Mouse (Mus musculus) hindbrain, embryonic 14.5 days (tissue): Measurements from ENCODE around the gene Sertad4. TPM values are rescaled to one million over a fixed set of nuclear protein-coding genes. Genes with fewer than 3 reads are reported as not detected.

ENCODE experiments used
- ATAC-seq: fragments of 200-750 bp; cut with Nextera tagmentation; 2 replicates; pipeline ENCODE4 v1.8.0; 2017; ENCODE audit warnings: moderate number of reproducible peaks, mild to moderate bottlenecking, moderate TSS enrichment, moderate library complexity; ENCODE audit not compliant: low FRiP score
- DNase-seq: peaks from one replicate; pipeline ENCODE4 v3.0.0-alpha.2; 2015; ENCODE audit warnings: low spot score
- H3K27ac ChIP-seq: fragments of 300-500 bp; sonication (generic); 2 replicates; pipeline ENCODE4 v1.5.1; 2014; ENCODE audit warnings: mild to moderate bottlenecking, moderate library complexity
- H3K27me3 ChIP-seq: fragments of 300-500 bp; sonication (generic); 2 replicates; pipeline ENCODE4 v1.6.1; 2014; ENCODE audit warnings: mild to moderate bottlenecking, low read length, mixed read lengths; ENCODE audit not compliant: control insufficient read depth, insufficient read depth
- H3K36me3 ChIP-seq: fragments of 300-500 bp; sonication (generic); replicated peaks from 2 replicates; pipeline ENCODE4 v1.6.1; 2014; ENCODE audit not compliant: control insufficient read depth, insufficient read depth
- H3K4me1 ChIP-seq: fragments of 300-500 bp; sonication (generic); replicated peaks from 2 replicates; pipeline ENCODE4 v1.6.1; 2014; ENCODE audit warnings: antibody characterized with exemption, low read length, mixed read lengths; ENCODE audit not compliant: control insufficient read depth, insufficient read depth
- H3K4me2 ChIP-seq: fragments of 300-500 bp; sonication (generic); replicated peaks from 2 replicates; pipeline ENCODE4 v1.6.1; 2014; ENCODE audit warnings: mild to moderate bottlenecking, moderate library complexity
- H3K4me3 ChIP-seq: fragments of 300-500 bp; sonication (generic); replicated peaks from 2 replicates; pipeline ENCODE4 v1.5.1; 2014; ENCODE audit warnings: mild to moderate bottlenecking, low read length
- H3K9ac ChIP-seq: fragments of 300-500 bp; sonication (generic); 2 replicates; pipeline ENCODE4 v1.6.1; 2014
- H3K9me3 ChIP-seq: fragments of 300-500 bp; sonication (generic); 2 replicates; pipeline ENCODE4 v1.6.1; 2016; ENCODE audit warnings: low read length; ENCODE audit not compliant: control insufficient read depth
- WGBS: fragments of 180-500 bp; shearing (Covaris S2); extraction: QIAGEN DNeasy Blood & Tissue Kit; methylation state at CpG from one replicate; pipeline ENCODE4 v1.1.7; 2014; 5-methylcytosine and 5-hydroxymethylcytosine counted together
- polyA plus RNA-seq: library from polyadenylated mRNA; unstranded; fragments of >200 nt; fragmentation: Nextera tagmentation; extraction: Ambion mirVana; gene quantifications from 2 replicates; pipeline ENCODE4 v1.2.1, GENCODE M21; 2014

Sertad4 gene
- polyA plus RNA-seq, 1 experiment from 2014 or later, result 21.6 TPM

- Histone ChIP-seq H3K27me3 (no peaks in the 10 kb centered on the region), H3K36me3 (no peaks in the 10 kb centered on the region), H3K27ac (no peak overlapping the region), H3K4me3 (no peak overlapping the region), H3K9ac (no peak overlapping the region), H3K4me2 (no peak overlapping the region), H3K4me1 (peaks cover 18% of the 10 kb centered on the region), H3K9me3 (no peaks in the 10 kb centered on the region)
- 27% methylated on average over 9 of the region's 9 CpGs for WGBS
- no peak for ATAC-seq
- DNase-seq, result no peak
Measured at GRCm38 (mm10) chr1:192825746-192826145, 29.8 kb downstream of the Sertad4 start.

- peak overlapping the region; percentile 61 for H3K27ac ChIP-seq
- peaks cover 12% of the 10 kb centered on the region for H3K4me1 ChIP-seq
- H3K27me3 ChIP-seq, result no peaks in the 10 kb centered on the region
- ATAC-seq, result peak; percentile 75; the same call in 1 of the 2 replicates
- H3K4me3 ChIP-seq, result no peak overlapping the region
- H3K36me3 ChIP-seq, result no peaks in the 10 kb centered on the region
- 19% methylated on average over 13 of the region's 13 CpGs for WGBS
- H3K4me2 ChIP-seq, result no peak overlapping the region
- H3K9me3 ChIP-seq, result no peaks in the 10 kb centered on the region
- DNase-seq, result peak; percentile 39
- H3K9ac ChIP-seq, result no peak overlapping the region
Measured at GRCm38 (mm10) chr1:192822652-192823525, 32.7 kb downstream of the Sertad4 start.

GRCm38 (mm10) chr1:192822309-192822651 lies 33.3 kb downstream of the Sertad4 start:
- no peaks in the 10 kb centered on the region for H3K9me3 ChIP-seq
- no peaks in the 10 kb centered on the region for H3K27me3 ChIP-seq
- ATAC-seq (no peak), DNase-seq (no peak)
- H3K4me1 ChIP-seq, result peaks cover 12% of the 10 kb centered on the region
- no peak overlapping the region for H3K9ac ChIP-seq
- no peak overlapping the region for H3K4me2 ChIP-seq
- no peak overlapping the region for H3K4me3 ChIP-seq
- WGBS, result 69% methylated on average over 1 of the region's 1 CpGs
- H3K27ac ChIP-seq, result peak overlapping the region; percentile 61; the same call in 1 of the 2 replicates
- no peaks in the 10 kb centered on the region for H3K36me3 ChIP-seq

- Histone ChIP-seq H3K4me2 (no peak overlapping the region), H3K27me3 (no peaks in the 10 kb centered on the region), H3K4me1 (peaks cover 12% of the 10 kb centered on the region), H3K36me3 (no peaks in the 10 kb centered on the region), H3K9ac (no peak overlapping the region), H3K9me3 (no peaks in the 10 kb centered on the region), H3K27ac (no peak overlapping the region), H3K4me3 (no peak overlapping the region)
- 91% methylated on average over 5 of the region's 5 CpGs for WGBS
- ATAC-seq (no peak), DNase-seq (no peak)
Measured at GRCm38 (mm10) chr1:192818334-192818733, 37.2 kb downstream of the Sertad4 start.

- 66% methylated on average over 2 of the region's 2 CpGs for WGBS
- H3K36me3 ChIP-seq, result no peaks in the 10 kb centered on the region
Measured at GRCm38 (mm10) chr1:192815789-192816188, 39.8 kb downstream of the Sertad4 start.

GRCm38 (mm10) chr1:192814700-192815099 lies 40.9 kb downstream of the Sertad4 start:
- no peaks in the 10 kb centered on the region for H3K4me1 ChIP-seq
- no peak overlapping the region for H3K27ac ChIP-seq
- H3K4me2 ChIP-seq, result no peak overlapping the region
- H3K4me3 ChIP-seq, result no peak overlapping the region
- 28% methylated on average over 3 of the region's 3 CpGs for WGBS
- ATAC-seq, result no peak
- no peaks in the 10 kb centered on the region for H3K27me3 ChIP-seq
- no peak overlapping the region for H3K9ac ChIP-seq
- no peaks in the 10 kb centered on the region for H3K9me3 ChIP-seq
- no peaks in the 10 kb centered on the region for H3K36me3 ChIP-seq
- DNase-seq, result no peak

More at GRCm38 (mm10) chr1:192815789-192816188, 39.8 kb downstream of the Sertad4 start:
- H3K27ac ChIP-seq, result no peak overlapping the region
- no peaks in the 10 kb centered on the region for H3K27me3 ChIP-seq
- H3K4me3 ChIP-seq, result no peak overlapping the region
- no peak overlapping the region for H3K9ac ChIP-seq
- no peak for ATAC-seq
- no peaks in the 10 kb centered on the region for H3K9me3 ChIP-seq
- no peak overlapping the region for H3K4me2 ChIP-seq
- no peak for DNase-seq
- H3K4me1 ChIP-seq, result no peaks in the 10 kb centered on the region

GRCm38 (mm10) chr1:192812758-192813157 lies 42.8 kb downstream of the Sertad4 start:
- Histone ChIP-seq H3K9me3 (no peaks in the 10 kb centered on the region), H3K9ac (no peak overlapping the region), H3K27ac (no peak overlapping the region), H3K4me1 (no peaks in the 10 kb centered on the region), H3K4me3 (no peak overlapping the region), H3K36me3 (no peaks in the 10 kb centered on the region), H3K4me2 (no peak overlapping the region), H3K27me3 (no peaks in the 10 kb centered on the region)
- DNase-seq (no peak), ATAC-seq (no peak)
- 95% methylated on average over 9 of the region's 9 CpGs for WGBS

GRCm38 (mm10) chr1:192812290-192812689 lies 43.3 kb downstream of the Sertad4 start:
- Histone ChIP-seq H3K4me2 (no peak overlapping the region), H3K27me3 (no peaks in the 10 kb centered on the region), H3K4me3 (no peak overlapping the region), H3K9ac (no peak overlapping the region), H3K9me3 (no peaks in the 10 kb centered on the region), H3K36me3 (no peaks in the 10 kb centered on the region), H3K4me1 (no peaks in the 10 kb centered on the region), H3K27ac (no peak overlapping the region)
- 90% methylated on average over 5 of the region's 5 CpGs for WGBS
- DNase-seq (no peak), ATAC-seq (no peak)

GRCm38 (mm10) chr1:192806168-192807157 lies 49.1 kb downstream of the Sertad4 start:
- WGBS, result 61% methylated on average over 10 of the region's 10 CpGs
- no peak overlapping the region for H3K4me2 ChIP-seq
- no peak overlapping the region for H3K4me3 ChIP-seq
- H3K9me3 ChIP-seq, result no peaks in the 10 kb centered on the region
- no peaks in the 10 kb centered on the region for H3K27me3 ChIP-seq
- H3K36me3 ChIP-seq, result no peaks in the 10 kb centered on the region
- H3K9ac ChIP-seq, result no peak overlapping the region
- ATAC-seq (no peak), DNase-seq (no peak)
- H3K27ac ChIP-seq, result no peak overlapping the region
- H3K4me1 ChIP-seq, result no peaks in the 10 kb centered on the region
